Mouse (Mus musculus) bone marrow, adult 2 months (tissue): ENCODE results near the gene Cep295. TPM values are rescaled to one million over a fixed set of nuclear protein-coding genes. Genes with fewer than 3 reads are reported as not detected.

ENCODE experiments used
- H3K27ac ChIP-seq: fragments of 200-500 bp; 2 replicates; pipeline ENCODE4 v1.5.1; 2012; ENCODE audit warnings: low read depth, mild to moderate bottlenecking, control low read depth, inconsistent platforms, low read length; ENCODE audit not compliant: control insufficient read depth, poor library complexity, insufficient read depth
- H3K4me1 ChIP-seq: fragments of 200-500 bp; 2 replicates; pipeline ENCODE4 v1.6.1; 2011; ENCODE audit warnings: low read length; ENCODE audit not compliant: control insufficient read depth, insufficient read depth
- H3K4me3 ChIP-seq: fragments of 200-500 bp; replicated peaks from 2 replicates; pipeline ENCODE3; 2011; ENCODE audit warnings: mild to moderate bottlenecking, low read depth, low read length, control low read depth; ENCODE audit not compliant: control insufficient read depth
- CTCF ChIP-seq: fragments of 200-500 bp; IDR thresholded peaks from 2 replicates; pipeline ENCODE4 v1.5.1; 2011; ENCODE audit warnings: low read length, control low read depth; ENCODE audit not compliant: control insufficient read depth, insufficient read depth
- POLR2A ChIP-seq: fragments of 200-500 bp; IDR thresholded peaks from 2 replicates; pipeline ENCODE4 v1.6.1; 2011; ENCODE audit warnings: low read depth, mild to moderate bottlenecking, control low read depth, low read length, borderline replicate concordance; ENCODE audit not compliant: control insufficient read depth
- WGBS: fragments of 180-500 bp; shearing (Covaris S2); methylation state at CpG from one replicate; pipeline ENCODE4 v1.1.7; 2018; 5-methylcytosine and 5-hydroxymethylcytosine counted together
- polyA plus RNA-seq: library from polyadenylated mRNA; stranded (reverse); fragments of >200 nt; gene quantifications from 2 replicates; pipeline ENCODE4 v1.2.4, GENCODE M21; 2011; ENCODE audit warnings: low replicate concordance; ENCODE audit not compliant: missing spikeins, insufficient read depth, insufficient read length

The Cep295 gene
- polyA plus RNA-seq = 26.7 and 56.4 TPM in 2 replicates

DNA sequence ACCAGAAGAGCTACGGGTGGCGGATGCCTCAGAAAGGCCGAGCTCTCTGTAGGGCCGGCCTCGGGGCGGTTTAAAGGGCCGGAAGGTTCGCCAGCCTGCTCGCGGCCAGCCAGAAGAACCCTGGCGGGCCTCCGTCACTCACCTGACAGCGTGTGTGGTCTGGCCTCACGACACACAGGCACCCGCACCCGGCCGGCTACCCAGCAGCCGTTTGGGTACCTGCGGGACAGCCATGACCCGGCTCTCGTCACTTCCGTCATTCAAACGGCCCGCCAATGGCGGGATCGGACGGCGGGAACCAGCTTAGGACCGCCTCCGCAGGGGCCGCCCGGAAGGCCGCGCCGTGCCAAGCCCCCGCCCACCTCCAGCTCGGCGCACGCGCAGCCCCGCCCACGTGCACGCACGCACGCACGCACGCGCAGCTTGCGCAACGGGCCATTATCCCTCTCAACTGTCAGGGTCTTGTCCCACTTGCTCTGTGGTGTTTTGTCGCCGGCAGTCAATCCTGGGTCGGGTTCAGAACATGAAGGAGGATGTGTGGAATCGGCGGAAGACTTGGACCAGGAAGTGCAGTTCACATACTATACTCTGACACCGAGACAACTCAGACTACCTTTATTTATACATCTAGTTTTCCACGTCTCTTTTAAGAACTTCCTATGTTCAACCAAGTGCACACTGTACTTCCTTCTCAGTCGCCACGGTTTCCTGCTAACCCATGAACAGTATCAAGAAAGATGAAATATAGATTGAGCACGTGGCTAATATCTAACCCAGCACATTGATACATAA is at the start of gene Cep295:
Cep295 (minus strand) TSS at position 305 of the 792 bp plus-strand sequence.
- TF ChIP-seq POLR2A (peak; percentile 83), CTCF (no peak)
- Histone ChIP-seq H3K27ac (peak within 1 kb of the TSS; percentile 60), H3K4me3 (peak within 1 kb of the TSS; percentile 76), H3K4me1 (no peaks in the 10 kb centered on the region; the same call in 1 of the 2 replicates)
- WGBS = under 1% methylated on average over 60 of the region's 60 CpGs

DNA sequence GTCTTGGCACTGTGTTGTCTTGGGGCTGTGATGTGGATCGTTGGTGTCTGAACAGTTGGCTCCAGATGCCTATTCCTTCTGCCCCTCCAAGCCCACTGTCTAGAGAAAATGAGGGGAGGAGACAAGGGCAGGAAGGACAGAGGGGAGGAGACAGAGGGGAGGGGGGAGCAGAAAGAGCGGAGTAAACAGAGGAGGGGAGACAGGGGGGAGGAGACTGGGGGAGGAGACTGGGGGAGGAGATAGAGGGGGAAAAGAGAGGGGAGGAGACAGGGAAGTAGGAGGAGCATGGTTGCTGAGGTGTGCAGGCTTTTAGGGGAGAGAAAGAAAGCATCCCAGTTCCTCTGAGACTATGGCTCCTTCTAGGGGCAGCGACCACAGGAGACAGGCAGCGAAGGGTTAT is 40.0 kb upstream of the Cep295 start:
- 67% methylated on average over 4 of the region's 4 CpGs for WGBS
- H3K4me1 ChIP-seq = no peaks in the 10 kb centered on the region
- TF ChIP-seq CTCF (no peak), POLR2A (no peak)
- no peak overlapping the region for H3K27ac ChIP-seq
- H3K4me3 ChIP-seq = no peak overlapping the region

GRCm38 (mm10) chr9:15395353-15395942 is 37.9 kb upstream of the Cep295 start:
- WGBS = 30% methylated on average over 1 of the region's 1 CpGs
- TF ChIP-seq POLR2A (no peak), CTCF (no peak)

GRCm38 (mm10) chr9:15387075-15387643 is 29.6 kb upstream of the Cep295 start:
- WGBS = 68% methylated on average over 5 of the region's 5 CpGs
- H3K4me1 ChIP-seq = no peaks in the 10 kb centered on the region
- TF ChIP-seq POLR2A = no peak
- TF ChIP-seq CTCF = no peak
- H3K27ac ChIP-seq = no peak overlapping the region
- H3K4me3 ChIP-seq = no peak overlapping the region

More at GRCm38 (mm10) chr9:15395353-15395942, 37.9 kb upstream of the Cep295 start:
- Histone ChIP-seq H3K4me1 (no peaks in the 10 kb centered on the region), H3K4me3 (no peak overlapping the region), H3K27ac (no peak overlapping the region)

DNA sequence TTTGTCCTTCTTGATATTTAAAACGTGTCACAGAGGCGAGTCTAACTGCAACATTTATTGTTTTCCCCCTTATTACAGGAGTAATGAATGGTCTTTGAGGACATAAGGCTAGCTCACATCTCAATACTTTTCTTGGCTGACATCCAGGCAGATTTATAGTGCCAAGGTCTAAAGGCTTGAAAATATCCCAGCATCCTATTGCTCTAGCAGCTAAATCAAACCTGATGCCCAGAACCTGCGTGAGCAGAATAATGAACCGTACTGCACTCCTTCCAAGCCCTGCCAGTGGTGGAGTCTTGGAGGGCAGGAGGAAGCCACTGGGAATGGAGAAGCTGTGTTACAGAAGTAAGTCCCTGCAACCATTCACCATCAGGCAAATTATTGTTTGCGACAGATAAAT is 26.7 kb upstream of the Cep295 start:
- 75% methylated on average over 5 of the region's 5 CpGs for WGBS
- Histone ChIP-seq H3K4me1 (no peaks in the 10 kb centered on the region), H3K4me3 (no peak overlapping the region), H3K27ac (no peak overlapping the region)
- TF ChIP-seq POLR2A (no peak), CTCF (no peak)

DNA sequence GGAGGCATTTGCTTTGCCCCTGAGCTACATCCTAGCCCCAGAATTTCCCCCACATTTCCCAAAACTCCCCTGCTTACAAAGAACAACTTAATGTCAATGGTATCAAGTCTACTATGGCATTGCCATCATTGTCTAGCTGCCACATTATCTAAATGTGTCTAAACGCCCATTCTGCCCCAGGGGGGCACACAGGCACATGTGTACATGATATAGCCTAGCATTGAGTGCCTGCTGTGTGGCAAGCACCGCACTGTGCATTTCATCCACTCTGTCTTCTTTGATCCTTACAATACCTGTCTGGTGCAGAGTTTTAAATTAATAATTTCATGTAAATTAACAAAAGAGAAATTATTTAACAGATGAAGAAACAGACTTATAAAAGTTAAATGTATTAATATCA is 8.7 kb upstream of the Cep295 start:
- no peak overlapping the region for H3K4me3 ChIP-seq
- 59% methylated on average over 2 of the region's 2 CpGs for WGBS
- no peaks in the 10 kb centered on the region for H3K4me1 ChIP-seq
- H3K27ac ChIP-seq = no peak overlapping the region
- TF ChIP-seq POLR2A (no peak), CTCF (no peak)

DNA sequence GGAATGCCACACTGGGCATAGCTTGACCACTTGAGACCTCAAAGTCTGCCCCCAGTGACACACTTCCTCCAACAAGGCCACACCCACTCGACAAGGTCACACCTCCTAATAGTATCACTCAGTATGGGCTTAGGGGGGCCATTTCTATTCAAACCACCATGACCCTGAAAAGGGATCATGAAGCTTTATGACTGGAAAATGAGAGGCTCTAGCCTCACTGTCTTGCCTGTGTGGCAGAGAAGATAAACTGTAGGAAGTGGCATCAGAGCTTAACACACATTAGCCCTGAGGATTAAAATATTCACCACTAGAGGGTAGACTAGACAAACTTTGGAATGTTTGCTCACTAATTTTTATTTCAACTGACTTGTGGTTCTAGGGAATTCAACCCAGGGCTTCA is 8.3 kb upstream of the Cep295 start:
- WGBS = 90% methylated on average over 1 of the region's 1 CpGs
- no peak overlapping the region for H3K4me3 ChIP-seq

DNA sequence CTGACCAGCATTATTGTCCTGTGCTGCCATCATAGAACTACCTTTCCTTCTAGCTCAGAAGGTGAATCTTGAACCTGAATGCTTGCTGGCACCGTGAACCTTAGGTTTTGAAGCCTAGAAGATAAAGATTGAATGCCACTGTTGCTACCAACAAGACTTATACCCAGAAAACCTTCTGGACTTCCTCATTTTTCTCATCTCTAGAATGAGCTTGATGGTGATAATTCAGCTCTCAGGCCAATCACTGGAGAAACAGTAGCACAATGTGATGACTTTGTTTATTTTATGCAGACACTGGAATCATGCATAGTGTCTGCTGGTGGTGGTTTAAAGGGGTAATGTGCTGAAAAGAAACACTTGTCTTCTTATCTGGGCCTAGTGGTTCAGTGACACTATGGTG is 7.3 kb upstream of the Cep295 start:
- TF ChIP-seq CTCF (no peak), POLR2A (no peak)
- H3K27ac ChIP-seq = no peak overlapping the region
- H3K4me3 ChIP-seq = no peak overlapping the region
- no peaks in the 10 kb centered on the region for H3K4me1 ChIP-seq
- WGBS = 62% methylated on average over 1 of the region's 1 CpGs

More for the DNA sequence above, 8.3 kb upstream of the Cep295 start:
- no peaks in the 10 kb centered on the region for H3K4me1 ChIP-seq
- TF ChIP-seq POLR2A (no peak), CTCF (no peak)
- H3K27ac ChIP-seq = no peak overlapping the region
